Mouse (Mus musculus) MEL (cell line): ENCODE data around the gene Gm5485. TPM values are rescaled to one million over a fixed set of nuclear protein-coding genes. Genes with fewer than 3 reads are reported as not detected.

ENCODE experiments used
- DNase-seq: peaks from one replicate; pipeline ENCODE4 v3.0.0; 2011; ENCODE audit warnings: low read depth, low spot score
- H3K27ac ChIP-seq: 2 replicates; pipeline ENCODE4 v1.5.1; 2012; ENCODE audit warnings: low read depth, mild to moderate bottlenecking, control low read depth, low read length, moderate library complexity; ENCODE audit not compliant: control insufficient read depth
- H3K27me3 ChIP-seq, 2 experiments: fragments of 150-350 bp in 1 of 2; sonication (generic) in 1 of 2; 2 replicates each; pipeline ENCODE4 v1.6.1; 2012; ENCODE audit warnings: low read length in 2 of 2, mild to moderate bottlenecking in 2 of 2, improper control_type of control experiment in 1 of 2, moderate library complexity in 1 of 2; ENCODE audit not compliant: insufficient read depth in 2 of 2, control insufficient read depth in 1 of 2
- H3K36me3 ChIP-seq, 2 experiments: 2 replicates each; pipeline ENCODE4 v1.6.1; 2012 to 2014; ENCODE audit warnings: low read length in 2 of 2, improper control_type of control experiment in 1 of 2, inconsistent platforms in 1 of 2, mild to moderate bottlenecking in 1 of 2; ENCODE audit not compliant: insufficient read depth in 2 of 2, control insufficient read depth in 1 of 2
- H3K4me1 ChIP-seq, 2 experiments: fragments of 150-350 bp in 1 of 2; sonication (generic) in 1 of 2; 2 replicates each; pipeline ENCODE4 v1.6.1; 2012; ENCODE audit warnings: low read length in 2 of 2, improper control_type of control experiment in 1 of 2, mild to moderate bottlenecking in 1 of 2; ENCODE audit not compliant: insufficient read depth in 2 of 2, control insufficient read depth in 1 of 2
- H3K4me3 ChIP-seq, 2 experiments: fragments of 150-350 bp in 1 of 2; sonication (generic) in 1 of 2; 2 replicates each; pipeline ENCODE4 v1.5.1; 2012; ENCODE audit warnings: low read depth in 2 of 2, low read length in 2 of 2, mild to moderate bottlenecking in 2 of 2, moderate library complexity in 2 of 2, control low read depth in 1 of 2, improper control_type of control experiment in 1 of 2; ENCODE audit not compliant: control insufficient read depth in 1 of 2, insufficient read depth in 1 of 2
- H3K79me2 ChIP-seq: 2 replicates; pipeline ENCODE4 v1.6.1; 2012; ENCODE audit warnings: mild to moderate bottlenecking, low read length, moderate library complexity; ENCODE audit not compliant: control insufficient read depth, poor library complexity, insufficient read depth
- H3K9ac ChIP-seq: 2 replicates; pipeline ENCODE4 v1.6.1; 2012; ENCODE audit warnings: low read depth, mild to moderate bottlenecking, control low read depth, low read length, moderate library complexity; ENCODE audit not compliant: control insufficient read depth, poor library complexity, severe bottlenecking
- H3K9me3 ChIP-seq: fragments of 150-350 bp; sonication (generic); replicated peaks from 2 replicates; pipeline ENCODE4 v1.6.1; 2012; ENCODE audit warnings: mild to moderate bottlenecking, low read length, improper control_type of control experiment, moderate library complexity; ENCODE audit not compliant: insufficient read depth
- BHLHE40 ChIP-seq: IDR thresholded peaks from 2 replicates; pipeline ENCODE4 v1.6.1; 2012; ENCODE audit warnings: low read depth, mild to moderate bottlenecking, inconsistent platforms, low read length, improper control_type of control experiment, borderline replicate concordance
- CHD1 ChIP-seq: IDR thresholded peaks from 2 replicates; pipeline ENCODE4 v1.6.1; 2012; ENCODE audit warnings: low read depth, mild to moderate bottlenecking, inconsistent platforms, low read length, improper control_type of control experiment
- CHD2 ChIP-seq: IDR thresholded peaks from 2 replicates; pipeline ENCODE4 v1.6.1; 2011; ENCODE audit warnings: low read length, improper control_type of control experiment
- CTCF ChIP-seq, 3 experiments: IDR thresholded peaks in 2 of 3; conservative IDR thresholded peaks in 1 of 3; 2 replicates each; pipeline ENCODE4 v1.5.1; 2011 to 2012; ENCODE audit warnings: low read length in 3 of 3, low read depth in 2 of 3, mild to moderate bottlenecking in 2 of 3, improper control_type of control experiment in 1 of 3, inconsistent platforms in 1 of 3, mixed read lengths in 1 of 3, moderate library complexity in 1 of 3; ENCODE audit not compliant: control insufficient read depth in 1 of 3, insufficient read depth in 1 of 3, poor library complexity in 1 of 3, severe bottlenecking in 1 of 3
- E2F4 ChIP-seq: IDR thresholded peaks from 2 replicates; pipeline ENCODE4 v1.6.1; 2011; ENCODE audit warnings: low read depth, low read length, improper control_type of control experiment, borderline replicate concordance
- ELF1 ChIP-seq: IDR thresholded peaks from 2 replicates; pipeline ENCODE4 v1.6.1; 2014; ENCODE audit warnings: low read depth, mild to moderate bottlenecking, inconsistent platforms, low read length, improper control_type of control experiment, moderate library complexity
- EP300 ChIP-seq, 2 experiments: IDR thresholded peaks; 2 replicates each; pipeline ENCODE4 v1.6.1; 2011; ENCODE audit warnings: improper control_type of control experiment in 2 of 2, low read length in 2 of 2, low read depth in 1 of 2, mild to moderate bottlenecking in 1 of 2
- ETS1 ChIP-seq: IDR thresholded peaks from 2 replicates; pipeline ENCODE4 v1.6.1; 2012; ENCODE audit warnings: low read depth, mild to moderate bottlenecking, inconsistent platforms, low read length, improper control_type of control experiment, moderate library complexity
- HCFC1 ChIP-seq: IDR thresholded peaks from 2 replicates; pipeline ENCODE4 v1.6.1; 2012; ENCODE audit warnings: low read depth, mild to moderate bottlenecking, inconsistent platforms, low read length, improper control_type of control experiment, moderate library complexity
- KAT2A ChIP-seq: conservative IDR thresholded peaks from 2 replicates; pipeline ENCODE4 v1.6.1; 2012; ENCODE audit warnings: low read depth, low read length, improper control_type of control experiment, inconsistent platforms
- MAFK ChIP-seq: IDR thresholded peaks from 2 replicates; pipeline ENCODE4 v1.6.1; 2011; ENCODE audit warnings: low read depth, mild to moderate bottlenecking, low read length, improper control_type of control experiment, borderline replicate concordance
- MEF2A ChIP-seq: IDR thresholded peaks from 2 replicates; pipeline ENCODE4 v1.6.1; 2014; ENCODE audit warnings: low read depth, mild to moderate bottlenecking, inconsistent platforms, low read length, improper control_type of control experiment; ENCODE audit not compliant: poor library complexity, insufficient replicate concordance, severe bottlenecking; ENCODE audit errors: extremely low read depth
- MXI1 ChIP-seq: IDR thresholded peaks from 2 replicates; pipeline ENCODE4 v1.6.1; 2011; ENCODE audit warnings: mild to moderate bottlenecking, low read depth, low read length, improper control_type of control experiment
- MYB ChIP-seq: IDR thresholded peaks from 2 replicates; pipeline ENCODE4 v1.6.1; 2011; ENCODE audit warnings: mild to moderate bottlenecking, low read depth, low read length, improper control_type of control experiment
- MYC ChIP-seq: IDR thresholded peaks from 2 replicates; pipeline ENCODE4 v1.6.1; 2011; ENCODE audit warnings: low read depth, mild to moderate bottlenecking, low read length, improper control_type of control experiment, moderate library complexity
- NELFE ChIP-seq: IDR thresholded peaks from 2 replicates; pipeline ENCODE4 v1.6.1; 2011; ENCODE audit warnings: low read depth, low read length, improper control_type of control experiment
- NRF1 ChIP-seq: IDR thresholded peaks from 2 replicates; pipeline ENCODE4 v1.6.1; 2014; ENCODE audit warnings: low read depth, mild to moderate bottlenecking, inconsistent platforms, low read length, improper control_type of control experiment, moderate library complexity; ENCODE audit not compliant: poor library complexity, insufficient read depth, severe bottlenecking
- POLR2A ChIP-seq, 2 experiments: IDR thresholded peaks; 2 replicates each; pipeline ENCODE4 v1.6.1; 2011 to 2012; ENCODE audit warnings: low read length in 2 of 2, mild to moderate bottlenecking in 2 of 2, control low read depth in 1 of 2, improper control_type of control experiment in 1 of 2, low read depth in 1 of 2, moderate library complexity in 1 of 2; ENCODE audit not compliant: control insufficient read depth in 1 of 2, insufficient read depth in 1 of 2, poor library complexity in 1 of 2
- POLR2AphosphoS5 ChIP-seq: IDR thresholded peaks from 2 replicates; pipeline ENCODE4 v1.6.1; 2012; ENCODE audit warnings: low read depth, borderline replicate concordance, mild to moderate bottlenecking, inconsistent platforms, low read length, moderate library complexity, mixed read lengths
- RCOR1 ChIP-seq: IDR thresholded peaks from 2 replicates; pipeline ENCODE4 v1.6.1; 2012; ENCODE audit warnings: low read depth, mild to moderate bottlenecking, inconsistent platforms, low read length, improper control_type of control experiment
- SMC3 ChIP-seq: IDR thresholded peaks from 2 replicates; pipeline ENCODE4 v1.6.1; 2011; ENCODE audit warnings: low read depth, low read length, improper control_type of control experiment
- TAL1 ChIP-seq: IDR thresholded peaks from 2 replicates; pipeline ENCODE4 v1.6.1; 2012; ENCODE audit warnings: mild to moderate bottlenecking, inconsistent platforms, low read length, moderate library complexity, mixed read lengths
- TBP ChIP-seq: IDR thresholded peaks from 2 replicates; pipeline ENCODE4 v1.8.0; 2011; ENCODE audit warnings: low read depth, low read length, improper control_type of control experiment
- USF1 ChIP-seq: IDR thresholded peaks from 2 replicates; pipeline ENCODE4 v1.6.1; 2014; ENCODE audit warnings: low read depth, mild to moderate bottlenecking, inconsistent platforms, low read length, improper control_type of control experiment, moderate library complexity
- ZKSCAN1 ChIP-seq: IDR thresholded peaks from 2 replicates; pipeline ENCODE4 v1.6.1; 2012; ENCODE audit warnings: low read depth, mild to moderate bottlenecking, inconsistent platforms, low read length, improper control_type of control experiment, moderate library complexity
- ZMIZ1 ChIP-seq: IDR thresholded peaks from 2 replicates; pipeline ENCODE4 v1.6.1; 2012; ENCODE audit warnings: low read depth, mild to moderate bottlenecking, inconsistent platforms, low read length, improper control_type of control experiment, moderate library complexity
- ZNF384 ChIP-seq: IDR thresholded peaks from 2 replicates; pipeline ENCODE4 v1.6.1; 2012; ENCODE audit warnings: low read depth, mild to moderate bottlenecking, inconsistent platforms, low read length, improper control_type of control experiment
- polyA plus RNA-seq, 2 experiments: library from polyadenylated mRNA; stranded (reverse) in 1 of 2; unstranded in 1 of 2; fragments of >175 nt in 1 of 2; fragments of >200 nt in 1 of 2; gene quantifications; 2 replicates each; pipeline versions ENCODE4 v1.2.1 to v1.2.4; 2012; ENCODE audit warnings: low replicate concordance in 2 of 2, low read depth in 1 of 2; ENCODE audit not compliant: insufficient read length in 2 of 2, insufficient read depth in 1 of 2, missing spikeins in 1 of 2
- total RNA-seq: library from RNA; depleted of rRNA; stranded (reverse); fragments of 300-350 nt; gene quantifications from 2 replicates; pipeline ENCODE4 v1.2.3, GENCODE M21; 2012

Gm5485 gene
- total and polyA plus RNA-seq, 3 experiments = not detected

DNA sequence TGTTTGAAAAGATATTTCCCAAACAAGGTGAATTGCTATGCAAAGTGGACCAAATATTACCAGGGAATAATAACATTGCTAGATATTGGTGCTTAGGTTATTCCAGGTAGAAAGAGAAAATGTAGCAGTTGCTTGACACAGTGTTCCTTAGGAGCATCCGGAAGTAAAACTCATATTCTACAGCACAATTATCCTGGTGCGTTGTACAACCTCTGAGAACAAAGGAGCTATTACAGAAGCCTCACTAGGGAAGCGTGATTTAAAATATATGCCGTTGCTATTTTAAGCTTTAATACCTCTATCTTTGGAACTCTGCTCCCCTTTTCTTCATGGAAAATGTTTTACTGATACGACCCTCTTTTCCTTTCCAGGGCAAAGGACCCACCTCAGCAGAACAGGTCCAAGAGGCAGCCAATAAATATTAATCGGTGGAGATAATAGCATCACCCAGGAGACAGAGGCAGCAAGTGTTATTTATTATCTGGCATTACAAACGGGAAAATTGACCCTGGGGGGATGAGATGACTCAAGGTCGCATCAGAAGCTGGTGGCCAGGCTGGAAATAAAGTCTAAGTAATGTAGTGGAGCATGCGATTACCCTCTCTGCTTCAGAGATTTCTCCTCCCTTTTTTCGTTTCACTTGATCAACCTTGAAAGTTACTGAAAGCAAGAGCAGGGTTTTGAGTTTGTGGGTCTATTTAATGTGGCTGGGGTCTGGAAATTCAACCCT lies 6.4 kb downstream of the Gm5485 start:
- no peak overlapping the region for H3K27ac ChIP-seq
- H3K4me3 ChIP-seq = no peak overlapping the region
- H3K9ac ChIP-seq = no peak overlapping the region
- TF ChIP-seq MEF2A (no peak), ELF1 (no peak), CHD2 (no peak), CTCF (IDR thresholded peaks at IDR 0.05 in 2 of 3, conservative IDR thresholded peaks at IDR 0.05 in 1 of 3; ENCODE audit: control insufficient read depth in 1 of 3, insufficient read depth in 1 of 3, low read depth in 2 of 3, low read length in 3 of 3, poor library complexity in 1 of 3, severe bottlenecking in 1 of 3) (no peak), ZMIZ1 (no peak), POLR2A (IDR thresholded peaks at IDR 0.05; ENCODE audit: control insufficient read depth in 1 of 2, insufficient read depth in 1 of 2, low read depth in 1 of 2, low read length in 2 of 2, poor library complexity in 1 of 2) (no peak), ZNF384 (no peak), MXI1 (no peak), POLR2AphosphoS5 (no peak), KAT2A (no peak), E2F4 (no peak), MYC (no peak), EP300 (IDR thresholded peaks at IDR 0.05; ENCODE audit: low read depth in 1 of 2, low read length in 2 of 2) (no peak), TAL1 (no peak), MYB (no peak), MAFK (no peak)
- no peaks in the 10 kb centered on the region for H3K36me3 ChIP-seq
- no peaks in the 10 kb centered on the region for H3K9me3 ChIP-seq
- H3K79me2 ChIP-seq = no peaks in the 10 kb centered on the region
- DNase-seq = no peak
- H3K4me1 ChIP-seq = no peaks in the 10 kb centered on the region
- no peaks in the 10 kb centered on the region for H3K27me3 ChIP-seq

DNA sequence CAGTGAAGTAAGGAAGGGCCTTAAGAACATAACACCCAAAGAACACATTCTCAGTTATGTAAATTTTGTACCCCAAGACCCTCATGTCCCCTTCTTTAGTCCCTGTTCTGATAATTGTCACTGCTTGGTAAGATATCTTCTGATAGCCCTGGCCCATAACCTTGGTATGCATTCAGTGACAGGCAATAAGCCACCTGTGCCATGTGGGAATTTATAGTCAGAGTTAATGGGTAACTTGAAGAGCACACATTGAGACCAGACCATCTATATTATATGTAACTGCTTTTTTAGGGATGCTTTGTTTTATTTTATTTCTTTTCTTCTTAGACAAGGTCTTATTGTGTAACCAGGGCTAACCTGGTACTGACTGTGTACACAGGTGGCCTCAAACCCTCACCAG lies 8.2 kb downstream of the Gm5485 start:
- Histone ChIP-seq H3K79me2 (no peaks in the 10 kb centered on the region), H3K27ac (no peak overlapping the region), H3K36me3 (no peaks in the 10 kb centered on the region), H3K9ac (no peak overlapping the region), H3K4me3 (no peak overlapping the region), H3K4me1 (no peaks in the 10 kb centered on the region), H3K27me3 (no peaks in the 10 kb centered on the region), H3K9me3 (no peaks in the 10 kb centered on the region)
- DNase-seq = no peak
- TF ChIP-seq POLR2A (IDR thresholded peaks at IDR 0.05; ENCODE audit: control insufficient read depth in 1 of 2, insufficient read depth in 1 of 2, low read depth in 1 of 2, low read length in 2 of 2, poor library complexity in 1 of 2) (no peak), RCOR1 (no peak), MEF2A (no peak), NRF1 (no peak), ZMIZ1 (no peak), USF1 (no peak), NELFE (no peak), ETS1 (no peak), CHD1 (no peak), HCFC1 (no peak), TBP (no peak), MAFK (no peak), ZKSCAN1 (no peak), SMC3 (no peak), BHLHE40 (no peak)
